Mouse (Mus musculus) left cerebral cortex, postnatal 25 days (tissue): ENCODE data around the gene Gm28042. TPM values are rescaled to one million over a fixed set of nuclear protein-coding genes. Genes with fewer than 3 reads are reported as not detected.

Experiments used
- DNase-seq, 2 experiments: peaks; one replicate each; pipeline ENCODE4 v3.0.0; 2022; ENCODE audit warnings: low spot score in 2 of 2, mixed read lengths in 1 of 2
- intact Hi-C: fragments of 180-260 bp; cut with DNase I; formaldehyde crosslinking; loops from one replicate; pipeline ENCODE4 v1.15.1; 2025
- total RNA-seq, 2 experiments: library from RNA; stranded (reverse); gene quantifications; 2 replicates each; pipeline ENCODE4 v1.2.3; 2021

Gene Gm28042
- total RNA-seq, 2 experiments from 2014 or later: 0.78 to 1.9 TPM

DNA sequence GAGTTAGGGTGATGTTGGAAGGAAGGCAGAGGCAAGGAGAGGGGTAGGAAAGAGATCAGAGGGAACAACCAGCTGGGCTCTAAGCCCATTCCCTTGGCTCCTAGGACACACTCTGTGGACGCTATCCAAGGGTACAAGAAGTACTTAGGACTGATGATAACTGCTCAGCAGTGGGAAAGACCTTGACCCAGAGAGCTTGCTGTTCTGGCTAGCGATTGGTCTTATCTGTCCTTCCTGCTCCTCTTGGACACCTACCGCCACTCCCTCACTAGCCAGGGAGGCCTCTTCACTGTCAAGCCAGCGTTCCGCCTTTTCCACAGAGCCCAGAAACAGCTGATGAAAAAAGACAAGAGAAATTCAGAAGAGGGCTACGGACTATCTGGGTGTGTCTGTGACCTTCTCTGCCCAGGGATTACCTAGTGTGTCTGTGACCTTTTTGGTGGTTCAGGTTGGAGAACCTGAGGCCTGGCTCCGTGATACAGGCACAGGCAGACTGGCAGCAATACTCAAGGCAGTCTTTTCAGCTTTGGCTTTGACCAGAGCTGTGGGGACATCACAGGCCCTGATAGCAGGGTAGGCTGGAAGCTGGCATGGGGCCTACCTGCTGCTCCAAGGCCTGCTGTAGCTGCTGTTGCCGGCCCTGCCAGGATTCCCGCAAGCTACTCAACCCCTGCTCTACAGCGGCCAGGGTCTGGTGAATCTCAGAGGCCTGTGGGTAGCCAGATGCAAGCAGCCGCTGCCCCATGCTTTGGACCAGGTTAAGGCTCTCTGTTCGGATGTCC lies 27.7 kb downstream of the Gm28042 start:
- DNase-seq: no peak
- intact Hi-C loops: no loop called here

DNA sequence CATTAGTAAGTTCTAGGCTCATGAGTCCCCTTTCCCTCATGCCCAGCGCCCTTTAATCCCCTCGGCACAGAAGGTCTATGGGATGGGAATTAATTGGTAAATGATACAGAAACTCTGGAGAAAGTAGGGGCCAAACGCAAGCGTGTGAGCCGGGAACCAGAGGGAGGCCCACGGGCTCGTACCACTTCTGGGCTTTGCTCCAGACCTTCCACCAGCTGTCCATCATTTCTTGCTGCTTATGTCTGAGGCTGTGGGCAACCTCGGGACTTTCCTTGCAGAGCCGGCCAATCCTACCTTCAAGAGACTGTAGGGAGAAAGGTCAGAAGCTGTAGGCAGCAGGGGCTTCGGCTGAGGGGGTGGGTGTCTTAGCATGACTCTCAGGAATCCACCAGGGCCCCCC lies 28.6 kb downstream of the Gm28042 start:
- no peak for DNase-seq
- intact Hi-C loops: no loop called here

DNA sequence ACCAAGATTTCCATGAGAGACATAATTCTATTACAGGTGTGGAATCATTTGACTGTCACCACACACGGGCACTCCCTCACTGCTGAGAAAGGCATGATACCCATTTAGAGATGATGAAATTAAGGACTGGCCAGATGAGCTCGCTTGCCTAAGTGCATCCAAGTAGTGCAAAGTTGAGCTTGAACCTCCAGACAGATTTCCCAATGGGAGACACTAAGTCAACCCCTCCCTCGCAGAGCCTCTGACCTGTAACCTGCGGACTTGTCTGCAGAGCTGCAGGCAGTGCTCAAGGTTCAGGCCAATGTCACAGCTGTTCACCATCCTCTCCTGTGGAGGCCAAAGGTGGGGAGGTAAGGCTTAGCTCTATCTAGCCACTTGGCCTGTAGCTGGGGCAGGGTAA lies 31.5 kb downstream of the Gm28042 start:
- DNase-seq: no peak
- intact Hi-C loops: no loop called here

DNA sequence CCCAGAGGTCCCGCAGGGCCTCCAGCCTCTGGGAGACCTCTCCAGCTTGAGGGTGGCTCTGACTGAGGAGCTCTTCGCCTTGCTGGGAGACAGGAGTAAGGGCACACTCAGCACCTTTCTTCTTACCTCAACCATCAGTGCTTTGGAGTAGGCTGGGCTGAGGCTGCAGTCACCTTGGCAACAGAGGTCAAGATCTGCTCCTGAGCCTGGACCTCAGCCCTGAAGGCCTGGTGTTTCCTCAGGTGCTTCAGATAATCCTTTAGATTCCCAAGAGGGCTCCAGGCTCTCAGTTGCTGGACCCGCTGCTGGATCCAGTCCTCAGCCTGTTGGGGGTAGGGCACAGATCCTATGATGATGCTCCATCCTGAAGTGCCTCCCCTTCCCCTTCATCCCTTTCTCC lies 32.2 kb downstream of the Gm28042 start:
- DNase-seq: no peak
- intact Hi-C loops: no loop called here

DNA sequence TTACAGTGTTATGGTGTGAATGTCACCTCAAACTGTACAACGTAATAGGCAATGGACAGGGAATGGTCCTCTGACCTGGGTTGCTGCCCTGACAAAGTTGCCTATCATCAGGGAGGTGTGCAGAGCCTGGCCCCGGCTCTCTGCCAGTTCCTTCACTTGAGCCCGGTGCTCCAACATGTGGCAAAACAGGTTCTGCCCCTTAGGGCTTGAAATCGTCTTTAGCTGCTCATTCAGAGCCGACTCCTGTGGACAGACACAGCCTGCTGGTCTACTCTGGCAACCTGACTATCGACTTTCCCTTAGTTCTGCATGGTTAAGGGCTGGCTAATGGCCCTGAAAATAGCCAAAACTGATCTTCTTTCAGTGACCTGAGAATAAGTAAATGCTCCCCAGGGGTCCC lies 32.9 kb downstream of the Gm28042 start:
- intact Hi-C loops: no loop called here

DNA sequence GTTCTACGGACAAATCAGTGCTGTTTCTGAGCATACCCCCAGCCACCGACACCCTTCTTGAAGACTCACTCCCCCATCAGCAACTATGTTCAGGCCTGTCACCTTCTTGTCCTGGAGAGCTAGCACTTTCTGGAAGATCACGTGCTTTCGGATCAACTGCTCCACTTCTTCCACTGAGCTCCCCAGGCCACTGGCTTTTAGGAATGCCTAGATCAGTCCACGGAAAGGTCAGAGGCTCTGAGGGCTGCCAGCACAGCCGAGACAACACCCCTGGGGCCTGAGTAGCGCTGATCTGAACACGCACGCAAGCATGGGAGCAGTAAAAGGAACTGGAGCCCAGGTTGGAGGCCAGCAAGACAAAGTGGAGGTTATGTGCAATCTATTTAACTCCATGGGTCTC lies 33.4 kb downstream of the Gm28042 start:
- intact Hi-C loops: no loop called here
- DNase-seq: no peak

More for the DNA sequence above, 32.9 kb downstream of the Gm28042 start:
- no peak for DNase-seq

DNA sequence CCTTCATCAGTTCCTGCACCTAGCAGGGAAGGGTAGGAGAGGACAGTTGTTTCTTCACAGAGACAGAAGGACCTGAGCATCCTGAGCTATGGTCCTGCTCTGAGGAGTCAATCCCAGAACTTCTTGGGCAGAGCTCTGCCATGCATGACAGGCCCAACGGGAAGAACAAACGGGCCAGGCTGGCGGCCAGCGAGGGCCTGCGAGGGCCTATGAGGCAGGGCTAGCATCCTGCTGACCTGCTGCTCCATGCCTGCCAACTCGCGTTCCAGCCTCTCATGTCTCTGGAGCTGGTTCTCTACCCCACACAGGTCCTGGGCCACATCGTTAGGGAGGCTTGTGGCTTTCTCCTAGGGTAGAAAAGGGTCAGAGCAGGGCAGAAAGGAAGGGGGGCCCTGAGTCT lies 35.0 kb downstream of the Gm28042 start:
- no peak for DNase-seq
- intact Hi-C loops: no loop called here

DNA sequence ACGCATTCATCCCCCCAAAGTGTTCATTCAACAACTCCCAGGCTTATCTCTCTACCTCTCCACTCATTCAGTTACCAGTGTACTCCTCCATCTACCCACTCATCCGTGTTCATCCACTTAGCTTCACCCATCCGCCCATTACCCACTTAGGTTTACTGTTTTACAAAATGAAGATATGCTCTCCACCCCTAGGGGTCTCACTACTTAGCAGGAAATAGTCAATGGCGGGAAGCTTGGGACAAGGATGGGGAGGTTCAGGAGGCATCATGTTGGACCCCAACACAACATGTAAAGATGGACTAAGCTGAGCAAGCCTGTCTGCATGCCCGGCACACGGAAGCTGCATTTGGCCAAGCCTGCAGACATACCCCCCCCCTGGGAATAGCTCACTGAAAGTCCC lies 37.3 kb downstream of the Gm28042 start:
- intact Hi-C loops: no loop called here
- DNase-seq: no peak

DNA sequence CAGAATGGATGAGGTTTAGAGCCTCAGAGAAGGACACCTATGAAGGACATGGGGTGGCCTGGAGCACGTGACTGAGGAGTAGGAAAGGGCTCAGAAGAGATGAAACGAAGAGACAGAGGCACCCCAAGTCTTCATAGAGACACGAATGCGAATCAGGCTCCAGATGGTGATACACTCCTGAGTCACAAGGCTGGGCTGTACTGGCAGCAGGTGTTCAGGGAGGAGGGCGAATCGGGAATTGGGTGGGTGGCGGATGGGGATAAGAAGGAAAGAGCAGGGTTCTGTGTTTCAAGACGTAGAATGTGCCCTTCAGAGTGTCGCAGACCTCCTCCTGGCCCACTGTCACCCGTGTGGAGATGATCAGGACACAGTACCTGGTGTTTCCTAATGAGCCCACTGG lies 38.0 kb downstream of the Gm28042 start:
- DNase-seq: peak in 1 of 2 experiments; percentile 63
- intact Hi-C loops: no loop called here

DNA sequence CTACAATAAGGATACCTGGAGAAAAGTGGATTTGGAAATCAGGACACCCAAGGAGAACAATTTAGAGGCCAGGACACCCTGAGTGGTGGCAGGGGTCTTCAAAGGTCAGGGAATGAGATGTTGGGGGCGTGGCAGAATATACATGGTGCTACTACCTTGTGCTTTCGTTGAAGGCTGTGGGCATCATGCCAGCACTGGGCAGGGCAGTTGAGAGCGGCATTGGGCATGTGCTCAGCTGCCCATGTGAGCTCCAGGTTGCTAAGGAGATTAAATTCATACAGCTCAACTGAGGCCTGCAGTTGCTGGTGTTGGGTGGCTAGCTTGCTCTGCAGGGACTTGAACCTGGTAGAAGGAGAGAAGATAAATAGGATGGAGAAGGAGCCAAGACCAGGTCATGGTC lies 38.9 kb downstream of the Gm28042 start:
- DNase-seq: no peak
- intact Hi-C loops: no loop called here

DNA sequence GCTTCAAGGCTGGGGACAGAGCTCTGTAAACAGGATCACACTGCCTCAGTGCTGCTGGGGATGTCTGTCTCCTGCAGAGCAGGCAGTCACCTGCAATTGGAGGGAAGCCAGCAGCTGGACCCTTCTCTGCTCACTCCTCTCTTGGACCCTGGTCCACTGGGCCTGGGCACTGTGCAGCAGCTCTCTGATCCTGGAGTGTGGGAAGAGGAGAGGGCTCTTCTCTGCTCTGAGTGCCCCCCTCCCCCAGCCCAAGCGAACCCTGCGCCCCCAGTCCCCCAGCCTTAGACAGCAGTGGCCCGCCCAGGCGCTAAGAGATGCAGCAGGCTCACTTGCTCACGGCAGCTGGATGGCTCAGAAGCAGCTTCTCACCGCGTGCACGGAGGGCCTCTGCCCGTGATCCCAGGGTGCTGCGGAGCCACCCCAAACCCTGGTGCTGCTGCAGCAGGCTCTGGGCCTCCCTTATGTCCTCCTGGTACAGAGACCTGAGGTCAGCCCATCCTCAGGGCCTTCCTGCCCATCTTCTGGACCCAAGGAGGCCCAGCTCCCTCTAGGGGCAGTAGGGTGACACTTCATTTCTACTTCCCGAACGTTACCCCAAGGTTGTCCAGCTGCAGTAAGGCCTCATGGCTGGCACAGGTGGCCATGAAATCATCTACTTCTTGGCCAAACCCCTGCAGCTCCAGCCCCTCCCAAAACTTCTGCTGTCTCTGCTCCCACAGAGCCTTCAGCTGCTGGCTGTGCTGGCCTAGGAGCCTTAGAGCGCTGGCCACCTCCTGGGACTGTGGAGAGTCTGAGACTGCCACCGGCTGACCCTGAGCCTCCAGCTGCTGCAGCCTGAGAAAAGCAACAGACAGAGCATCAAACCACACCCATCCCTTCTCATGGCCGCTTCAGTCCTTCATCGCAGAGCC lies 41.5 kb downstream of the Gm28042 start:
- intact Hi-C loops: loop anchor here (1.0 kb wide), 1 partner anchor 25 kb away; no protein-coding TSS in a partner anchor
- peak in 1 of 2 experiments; percentile 18 for DNase-seq

DNA sequence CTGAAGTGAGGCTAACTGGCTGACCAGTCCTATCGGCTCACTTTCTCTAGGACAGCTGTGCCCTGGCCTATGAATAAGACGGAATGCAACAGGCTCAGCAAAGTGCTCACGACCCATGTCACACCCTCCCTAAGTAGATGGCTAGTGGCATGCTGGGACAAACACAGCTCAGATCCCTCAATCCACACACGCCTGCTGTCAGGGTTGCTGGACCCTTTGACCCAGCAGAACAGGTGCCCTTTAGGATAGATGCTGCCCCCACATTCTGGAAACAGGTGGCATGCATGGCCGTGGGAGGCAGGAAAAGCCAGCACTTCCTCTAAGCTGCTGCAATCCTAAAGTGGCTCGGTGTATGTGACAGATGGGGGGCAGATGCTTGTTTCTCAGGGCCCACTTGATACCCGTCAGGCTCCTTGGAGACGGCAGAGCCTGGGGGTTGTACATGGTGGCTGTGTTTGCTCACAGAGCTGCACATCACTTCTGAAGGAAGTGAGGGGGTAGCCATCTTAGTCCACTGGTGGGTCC lies 42.2 kb downstream of the Gm28042 start:
- intact Hi-C loops: loop anchor here (1.0 kb wide), 1 partner anchor 25 kb away; no protein-coding TSS in a partner anchor
- DNase-seq: peak; percentile 70 to 92

DNA sequence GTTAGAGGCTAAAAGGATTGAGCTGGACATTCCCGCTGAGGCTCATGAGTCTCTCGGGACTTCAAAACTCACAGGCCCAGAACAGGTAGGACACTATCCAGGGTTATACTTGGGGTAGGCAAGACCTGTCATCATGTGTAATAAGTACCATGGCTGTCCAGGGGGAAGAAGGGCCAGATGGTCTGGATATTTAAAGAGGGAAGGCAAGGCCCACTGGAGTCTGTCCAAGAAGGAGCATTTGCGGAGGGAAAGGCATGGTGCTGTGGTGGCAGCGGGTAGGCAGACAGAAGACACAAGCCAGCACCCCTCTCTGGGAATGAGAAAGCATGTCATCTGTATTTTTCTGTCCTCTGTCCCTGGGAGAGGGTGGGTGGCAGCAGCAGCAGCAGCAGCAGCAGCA lies 46.8 kb downstream of the Gm28042 start:
- DNase-seq: no peak
- intact Hi-C loops: no loop called here

DNA sequence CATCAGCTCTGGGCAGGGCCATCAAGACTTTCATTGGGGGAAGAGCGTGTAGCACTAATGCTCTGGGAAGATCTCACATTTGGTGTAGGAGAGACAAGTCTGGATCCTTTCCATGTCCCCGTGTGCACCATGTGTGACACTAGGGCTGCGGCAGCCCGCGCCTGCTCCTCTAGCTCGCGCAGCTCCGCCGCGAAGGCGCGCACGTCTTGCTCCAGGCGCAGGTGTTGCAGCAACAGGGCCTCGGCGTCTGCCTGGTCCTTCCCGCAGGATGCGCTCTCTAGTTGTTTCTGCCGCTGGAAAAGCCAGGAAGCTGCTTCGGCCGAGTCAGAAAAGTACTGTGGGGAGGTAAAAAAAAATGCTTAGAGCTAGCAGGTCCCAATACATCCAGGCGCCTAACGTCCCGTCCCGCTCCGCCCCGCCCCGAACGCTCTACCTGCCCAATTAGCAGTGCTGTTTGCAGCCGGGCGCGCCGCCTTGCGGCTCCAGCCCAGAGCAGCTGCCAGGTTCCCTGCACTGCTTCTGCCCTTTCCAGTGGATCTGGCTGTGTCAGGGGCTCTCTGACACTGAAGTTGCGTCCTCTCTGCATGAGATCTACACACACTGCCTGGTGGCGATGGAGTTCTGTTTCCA lies 48.9 kb downstream of the Gm28042 start:
- DNase-seq: peak; percentile 42 to 51
- intact Hi-C loops: loop anchor here (5.0 kb wide), 1 partner anchor 104 kb away; the partner anchor contains the start of gene Mapkbp1

DNA sequence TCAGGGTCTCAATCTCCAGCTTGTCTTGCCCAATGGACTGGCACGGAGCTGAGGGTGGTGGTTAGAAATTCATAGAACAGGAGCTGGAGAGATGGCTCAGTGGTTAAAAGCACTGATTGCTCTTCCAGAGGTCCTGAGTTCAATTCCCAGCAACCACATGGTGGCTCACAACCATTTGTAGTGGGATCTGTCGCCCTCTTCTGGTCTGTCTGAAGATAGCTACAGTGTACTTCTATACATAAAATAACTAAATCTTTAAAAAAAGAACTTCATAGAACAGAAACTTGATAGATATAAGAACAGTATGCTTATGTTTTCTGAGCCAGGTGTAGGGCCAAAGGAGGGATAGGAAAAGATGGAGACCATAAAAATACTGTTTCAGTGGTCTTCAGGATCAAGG lies 55.1 kb downstream of the Gm28042 start:
- intact Hi-C loops: no loop called here
- no peak for DNase-seq

DNA sequence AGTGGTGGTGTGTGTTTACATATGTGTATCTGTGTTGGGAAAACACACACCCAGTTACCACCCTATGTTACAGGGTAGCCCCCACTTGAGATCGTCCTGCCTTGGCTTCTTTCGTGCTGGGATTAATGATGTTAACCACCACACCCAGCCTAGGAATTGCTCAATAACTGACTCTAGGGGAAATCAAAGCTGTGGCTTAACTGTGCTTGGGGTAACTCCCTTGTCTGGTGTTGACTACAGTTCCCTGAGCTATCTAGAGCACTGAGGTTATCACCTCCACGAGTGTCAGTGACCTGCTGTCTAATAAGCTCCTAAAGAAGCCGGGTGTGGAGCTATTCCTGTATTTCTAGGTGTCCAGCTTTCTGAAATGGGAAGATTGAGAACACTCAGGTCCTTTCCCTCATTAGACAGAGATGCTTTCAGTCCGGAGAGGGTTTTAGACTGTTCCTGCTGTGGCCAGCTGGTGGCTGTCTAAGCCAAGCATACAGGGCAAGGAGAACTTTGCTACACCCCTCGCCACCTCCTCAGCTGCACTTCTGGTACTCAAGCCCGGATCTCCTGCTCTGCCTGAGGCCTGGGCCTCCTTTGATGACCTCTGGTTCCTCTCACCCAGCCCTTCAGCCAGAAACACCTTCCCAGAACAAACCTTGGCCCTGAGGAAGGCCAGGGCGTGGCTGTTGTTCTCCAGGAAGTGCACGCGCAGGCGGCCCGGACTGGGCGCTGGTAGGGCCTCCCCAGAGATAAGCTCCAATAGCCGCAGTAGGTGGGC lies 57.5 kb downstream of the Gm28042 start:
- intact Hi-C loops: loop anchor here (2.0 kb wide), 1 partner anchor 86 kb away; no protein-coding TSS in a partner anchor
- peak in 1 of 2 experiments; percentile 49 for DNase-seq

DNA sequence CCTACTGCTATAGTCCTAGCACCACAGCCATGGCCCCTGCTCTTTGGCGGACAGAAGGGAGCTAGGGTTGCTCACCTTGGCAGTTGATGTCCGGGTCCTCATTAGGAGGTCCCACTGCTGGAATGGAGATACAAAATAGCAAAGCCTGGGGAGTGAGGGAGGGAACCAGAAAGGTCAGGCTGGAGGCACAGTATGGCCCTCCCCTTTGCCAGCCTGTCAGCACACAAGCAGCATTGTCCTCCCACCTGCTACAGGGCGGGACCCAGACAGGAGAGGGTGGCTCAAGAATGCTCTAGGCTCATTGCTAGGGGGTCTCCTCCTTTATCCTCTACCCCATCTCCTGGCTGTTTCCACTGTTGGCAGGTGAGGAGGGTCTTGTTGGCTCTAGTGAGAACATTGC lies 58.7 kb downstream of the Gm28042 start:
- intact Hi-C loops: no loop called here
- DNase-seq: no peak

DNA sequence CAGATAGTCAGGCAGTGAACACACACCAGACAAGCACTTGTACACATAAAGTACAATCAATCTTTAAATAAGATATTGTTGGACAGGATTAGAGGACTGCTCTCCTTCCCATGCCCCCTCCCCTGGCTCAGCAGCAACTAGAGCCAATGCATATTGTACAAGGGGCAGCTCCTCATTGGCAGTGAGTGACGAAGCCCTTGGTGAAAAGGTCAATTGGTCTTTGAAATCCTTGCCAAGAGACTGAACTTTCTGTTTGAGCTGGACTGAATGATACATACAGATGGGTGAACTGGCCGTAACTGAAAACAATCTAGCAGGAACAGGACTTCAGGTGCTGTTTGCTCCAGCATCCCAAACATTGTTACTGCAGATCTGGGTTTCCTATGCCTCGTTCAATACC lies 60.1 kb downstream of the Gm28042 start:
- intact Hi-C loops: no loop called here
- DNase-seq: no peak

DNA sequence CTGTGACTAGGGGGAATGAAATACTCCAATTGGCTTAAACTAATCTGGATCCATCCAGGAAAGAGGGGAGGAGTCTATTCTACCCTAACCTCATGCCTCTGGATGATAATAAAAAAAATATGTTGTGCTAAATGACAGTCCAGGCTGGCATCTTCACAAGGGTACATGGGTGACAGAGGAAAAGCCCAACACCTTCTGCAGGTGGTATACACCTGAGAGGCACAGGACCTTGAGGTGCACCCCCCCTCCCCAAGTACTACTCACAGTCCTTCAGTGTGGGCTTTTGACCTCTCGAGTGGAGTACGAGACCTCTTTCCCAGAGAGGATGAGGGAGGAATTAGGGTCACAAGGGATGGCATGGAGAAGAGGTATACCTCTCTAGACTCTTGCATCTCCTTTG lies 60.6 kb downstream of the Gm28042 start:
- DNase-seq: no peak
- intact Hi-C loops: no loop called here
